Comparison of ENCODE assay signal across 8 mouse cellular contexts in genomic region chr16:4964731-4965391, GRCm38 (mm10). TPM values are rescaled to one million over a fixed set of nuclear protein-coding genes. Genes with fewer than 3 reads are reported as not detected.
A peak's percentile ranks its signal among the peaks of the same experiment; 100 is the strongest.
DNase-seq lines count a peak whose midpoint lies in the region; ATAC-seq and TF ChIP-seq lines count a peak whose summit lies in the region.

No protein-coding gene starts in this region.

- H3K27ac ChIP-seq in kidney, postnatal 0 days: peak overlapping the region; percentile 77
- H3K27ac ChIP-seq in hindbrain, embryonic 12.5 days: peak overlapping the region; percentile 85
- H3K27ac ChIP-seq in midbrain, embryonic 13.5 days: peak overlapping the region; percentile 89

- H3K4me2 ChIP-seq in kidney, postnatal 0 days (ENCODE audit: low read length): peak overlapping the region; percentile 89
- peak overlapping the region; percentile 86 for H3K4me2 ChIP-seq in hindbrain, embryonic 12.5 days (replicated peaks)
- H3K4me2 ChIP-seq in midbrain, embryonic 13.5 days (replicated peaks): peak overlapping the region; percentile 81

- TF ChIP-seq CTCF in kidney, postnatal 0 days (IDR thresholded peaks at IDR 0.05; ENCODE audit: low read depth): no peak

- no peaks in the 10 kb centered on the region for H3K36me3 ChIP-seq in kidney, postnatal 0 days (ENCODE audit: insufficient read depth, low read length)
- H3K36me3 ChIP-seq in hindbrain, embryonic 12.5 days: peaks cover 12% of the 10 kb centered on the region; the same call in 1 of the 2 replicates
- peaks cover 15% of the 10 kb centered on the region for H3K36me3 ChIP-seq in midbrain, embryonic 13.5 days

- 0 out of 2 replicates have a peak, but pooled peaks cover 3% of the 10 kb centered on the region for H3K4me1 ChIP-seq in kidney, postnatal 0 days (replicated peaks; ENCODE audit: insufficient read depth, low read length)
- peaks cover 21% of the 10 kb centered on the region for H3K4me1 ChIP-seq in hindbrain, embryonic 12.5 days
- H3K4me1 ChIP-seq in midbrain, embryonic 13.5 days (replicated peaks): peaks cover 29% of the 10 kb centered on the region

- peak overlapping the region; percentile 70 for H3K4me3 ChIP-seq in kidney, postnatal 0 days (replicated peaks; ENCODE audit: low read depth, low read length)
- H3K4me3 ChIP-seq in hindbrain, embryonic 12.5 days: peak overlapping the region; percentile 95
- H3K4me3 ChIP-seq in midbrain, embryonic 13.5 days (replicated peaks): peak overlapping the region; percentile 94

- H3K9me3 ChIP-seq in kidney, postnatal 0 days (replicated peaks; ENCODE audit: low read length): no peaks in the 10 kb centered on the region
- no peaks in the 10 kb centered on the region for H3K9me3 ChIP-seq in hindbrain, embryonic 12.5 days (replicated peaks)
- no peaks in the 10 kb centered on the region for H3K9me3 ChIP-seq in midbrain, embryonic 13.5 days

- peak overlapping the region; percentile 76; the same call in 1 of the 2 replicates for H3K9ac ChIP-seq in kidney, postnatal 0 days (ENCODE audit: low read depth, low read length)
- H3K9ac ChIP-seq in hindbrain, embryonic 12.5 days: peak overlapping the region; percentile 87
- peak overlapping the region; percentile 92 for H3K9ac ChIP-seq in midbrain, embryonic 13.5 days (replicated peaks)

- peak; percentile 16 for DNase-seq in kidney, postnatal 0 days (ENCODE audit: low spot score)
- DNase-seq in kidney, adult 8-10 months: no peak
- DNase-seq in gastrocnemius, postnatal 4 days (ENCODE audit: low spot score in 2 of 2): no peak
- DNase-seq in kidney, adult 18-20 months: no peak
- DNase-seq in layer of hippocampus, postnatal 36 days: no peak

- peak; percentile 2; the same call in 1 of the 2 replicates for ATAC-seq in kidney, postnatal 0 days (replicated peaks; ENCODE audit: low FRiP score, low read depth)
- peak; percentile 8 for ATAC-seq in activated CD4-positive, CD25-positive, alpha-beta regulatory T cell, adult 4 months
- no peak; the same call in 1 of the 2 replicates for ATAC-seq in hindbrain, embryonic 12.5 days (ENCODE audit: low FRiP score)
- ATAC-seq in midbrain, embryonic 13.5 days: peak; percentile 18

- 19% methylated on average over 13 of the region's 13 CpGs for WGBS in kidney, postnatal 0 days
- 27% methylated on average over 13 of the region's 13 CpGs for WGBS in hindbrain, embryonic 12.5 days
- WGBS in midbrain, embryonic 13.5 days: 22% methylated on average over 13 of the region's 13 CpGs

- H3K27me3 ChIP-seq in kidney, postnatal 0 days (ENCODE audit: insufficient read depth, low read length): no peaks in the 10 kb centered on the region
- no peaks in the 10 kb centered on the region for H3K27me3 ChIP-seq in hindbrain, embryonic 12.5 days
- no peaks in the 10 kb centered on the region for H3K27me3 ChIP-seq in midbrain, embryonic 13.5 days

RNA-seq across cellular contexts. Expression of gene Anks3, which starts 0.9 kb away (rescaled TPM):
- 54.1 and 55.9 TPM in 2 replicates for polyA plus RNA-seq in kidney, postnatal 0 days (2015; fragmentation: Nextera tagmentation; extraction: Ambion mirVana)
- polyA plus RNA-seq in activated CD4-positive, CD25-positive, alpha-beta regulatory T cell, adult 4 months (2017; shearing (Covaris generic)): 10 to 100 TPM; 29.7 to 31.8 TPM
- 66.7 and 68.0 TPM in 2 replicates for polyA plus RNA-seq in hindbrain, embryonic 12.5 days (2016; fragmentation: Nextera tagmentation; extraction: Ambion mirVana)
- 79.1 and 85.4 TPM in 2 replicates for polyA plus RNA-seq in midbrain, embryonic 13.5 days (2015; fragmentation: Nextera tagmentation; extraction: Ambion mirVana)
- 10 to 100 TPM; 25.9 to 27.9 TPM for total RNA-seq in gastrocnemius, postnatal 4 days (2021)
- total RNA-seq in layer of hippocampus, postnatal 36 days (2021): 10 to 100 TPM; 75.0 to 83.5 TPM

RNA-seq across cellular contexts. Expression of gene Nudt16l1, which starts 26.3 kb away (rescaled TPM):
- 152 and 161 TPM in 2 replicates for polyA plus RNA-seq in kidney, postnatal 0 days (2015; fragmentation: Nextera tagmentation; extraction: Ambion mirVana)
- 10 to 100 TPM; 86.6 to 90.3 TPM for polyA plus RNA-seq in activated CD4-positive, CD25-positive, alpha-beta regulatory T cell, adult 4 months (2017; shearing (Covaris generic))
- polyA plus RNA-seq in hindbrain, embryonic 12.5 days (2016; fragmentation: Nextera tagmentation; extraction: Ambion mirVana): 121 and 134 TPM in 2 replicates
- polyA plus RNA-seq in midbrain, embryonic 13.5 days (2015; fragmentation: Nextera tagmentation; extraction: Ambion mirVana): 130 and 131 TPM in 2 replicates
- total RNA-seq in gastrocnemius, postnatal 4 days (2021): 10 to 100 TPM; 51.5 to 57.6 TPM
- total RNA-seq in layer of hippocampus, postnatal 36 days (2021): 10 to 100 TPM; 76.4 to 82.1 TPM

RNA-seq across cellular contexts. Expression of gene Sept12, which starts 32.8 kb away (rescaled TPM):
- polyA plus RNA-seq in kidney, postnatal 0 days (2015; fragmentation: Nextera tagmentation; extraction: Ambion mirVana): not detected in 2 replicates
- not detected for polyA plus RNA-seq in activated CD4-positive, CD25-positive, alpha-beta regulatory T cell, adult 4 months (2017; shearing (Covaris generic))
- not detected in 2 replicates for polyA plus RNA-seq in hindbrain, embryonic 12.5 days (2016; fragmentation: Nextera tagmentation; extraction: Ambion mirVana)
- polyA plus RNA-seq in midbrain, embryonic 13.5 days (2015; fragmentation: Nextera tagmentation; extraction: Ambion mirVana): not detected in 2 replicates
- not detected for total RNA-seq in gastrocnemius, postnatal 4 days (2021)
- not detected for total RNA-seq in layer of hippocampus, postnatal 36 days (2021)

RNA-seq across cellular contexts. Expression of gene Smim22, which starts 42.2 kb away (rescaled TPM):
- polyA plus RNA-seq in kidney, postnatal 0 days (2015; fragmentation: Nextera tagmentation; extraction: Ambion mirVana): 30.9 and 38.3 TPM in 2 replicates
- polyA plus RNA-seq in activated CD4-positive, CD25-positive, alpha-beta regulatory T cell, adult 4 months (2017; shearing (Covaris generic)): not detected
- 3.1 and 5.0 TPM in 2 replicates for polyA plus RNA-seq in hindbrain, embryonic 12.5 days (2016; fragmentation: Nextera tagmentation; extraction: Ambion mirVana)
- polyA plus RNA-seq in midbrain, embryonic 13.5 days (2015; fragmentation: Nextera tagmentation; extraction: Ambion mirVana): 0.81 TPM in 1 of 2 replicates, not detected in the other
- total RNA-seq in gastrocnemius, postnatal 4 days (2021): not detected
- total RNA-seq in layer of hippocampus, postnatal 36 days (2021): not detected

RNA-seq across cellular contexts. Expression of gene Rogdi, which starts 48.5 kb away (rescaled TPM):
- polyA plus RNA-seq in kidney, postnatal 0 days (2015; fragmentation: Nextera tagmentation; extraction: Ambion mirVana): 90.7 and 106 TPM in 2 replicates
- polyA plus RNA-seq in activated CD4-positive, CD25-positive, alpha-beta regulatory T cell, adult 4 months (2017; shearing (Covaris generic)): 10 to 100 TPM; 18.5 to 23.5 TPM
- polyA plus RNA-seq in hindbrain, embryonic 12.5 days (2016; fragmentation: Nextera tagmentation; extraction: Ambion mirVana): 98.6 and 101 TPM in 2 replicates
- polyA plus RNA-seq in midbrain, embryonic 13.5 days (2015; fragmentation: Nextera tagmentation; extraction: Ambion mirVana): 137 and 139 TPM in 2 replicates
- 10 to 100 TPM; 15.8 to 19.1 TPM for total RNA-seq in gastrocnemius, postnatal 4 days (2021)
- total RNA-seq in layer of hippocampus, postnatal 36 days (2021): 100 to 1,000 TPM; 362 to 395 TPM
